Mouse (Mus musculus): ENCODE data around the gene Gm49353. TPM values are rescaled to one million over a fixed set of nuclear protein-coding genes. Genes with fewer than 3 reads are reported as not detected.

Gene Gm49353
- total and polyA plus RNA-seq, 2 experiments from 2014 or later, result 15.0 to 20.6 TPM

DNA sequence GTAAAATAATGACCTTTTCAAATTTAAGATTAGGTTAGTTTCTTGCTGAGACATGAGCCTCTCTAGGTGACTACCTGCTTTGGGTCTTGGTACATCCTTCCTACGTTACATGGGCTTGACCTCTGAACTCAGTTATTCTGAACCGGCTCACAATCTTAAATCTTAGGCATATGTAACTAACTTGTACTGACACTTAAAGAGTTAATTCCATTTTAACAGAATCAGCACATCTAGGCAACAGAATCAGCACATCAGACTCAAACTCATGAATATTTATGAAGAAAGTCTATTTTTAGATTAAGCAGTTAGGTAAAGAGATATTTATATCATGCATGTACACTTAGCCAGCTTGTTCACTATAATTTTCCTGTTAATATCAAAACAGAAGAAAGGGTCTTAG is 18.7 kb downstream of the Gm49353 start:
- Histone ChIP-seq H3K36me3 (ENCODE audit: insufficient read depth, low read length) (peaks cover 6% of the 10 kb centered on the region; the same call in 1 of the 2 replicates), H3K9ac (replicated peaks; ENCODE audit: low read length, poor library complexity, severe bottlenecking) (no peak overlapping the region), H3K9me3 (ENCODE audit: low read length) (no peaks in the 10 kb centered on the region), H3K27ac (ENCODE audit: low read depth, low read length) (no peak overlapping the region), H3K27me3 (ENCODE audit: insufficient read depth, low read length) (no peaks in the 10 kb centered on the region), H3K4me3 (ENCODE audit: low read depth, low read length) (no peak overlapping the region), H3K4me1 (ENCODE audit: insufficient read depth, low read length) (no peaks in the 10 kb centered on the region), H3K4me2 (ENCODE audit: low read depth, low read length, poor library complexity, severe bottlenecking) (no peak overlapping the region)
- no peak for TF ChIP-seq CTCF (IDR thresholded peaks at IDR 0.05)
- WGBS, result 27% methylated on average over 2 of the region's 2 CpGs
- ATAC-seq (ENCODE audit: low FRiP score) (no peak), DNase-seq (ENCODE audit: low spot score) (no peak)

DNA sequence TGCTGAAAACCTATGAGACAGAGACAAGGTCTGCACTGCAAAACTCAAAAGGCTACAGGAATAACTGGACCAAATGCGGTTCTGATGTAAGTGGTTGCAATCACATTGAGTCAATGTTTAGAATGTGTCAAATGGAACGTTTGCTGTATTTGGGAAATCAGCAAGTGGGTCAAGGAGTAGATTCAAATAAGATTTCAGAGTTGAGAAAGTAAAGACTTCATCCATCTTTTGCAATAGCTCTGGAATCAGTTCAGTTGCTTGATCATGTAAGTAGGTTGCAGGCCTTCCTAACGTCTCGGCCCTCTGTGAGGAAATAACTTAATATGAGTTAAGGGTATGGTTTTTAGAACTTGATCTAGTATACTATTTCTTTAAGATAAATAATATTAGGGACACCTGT is 26.6 kb downstream of the Gm49353 start:
- ATAC-seq (ENCODE audit: low FRiP score) (no peak), DNase-seq (ENCODE audit: low spot score) (no peak)
- H3K9me3 ChIP-seq (ENCODE audit: low read length), result no peaks in the 10 kb centered on the region
- no peak overlapping the region for H3K4me2 ChIP-seq (ENCODE audit: low read depth, low read length, poor library complexity, severe bottlenecking)
- H3K9ac ChIP-seq (replicated peaks; ENCODE audit: low read length, poor library complexity, severe bottlenecking), result no peak overlapping the region
- H3K27me3 ChIP-seq (ENCODE audit: insufficient read depth, low read length), result no peaks in the 10 kb centered on the region
- H3K36me3 ChIP-seq (ENCODE audit: insufficient read depth, low read length), result peaks cover 32% of the 10 kb centered on the region
- no peak overlapping the region for H3K4me3 ChIP-seq (ENCODE audit: low read depth, low read length)
- H3K27ac ChIP-seq (ENCODE audit: low read depth, low read length), result no peak overlapping the region
- no peaks in the 10 kb centered on the region for H3K4me1 ChIP-seq (ENCODE audit: insufficient read depth, low read length)
- 92% methylated on average over 4 of the region's 4 CpGs for WGBS
- TF ChIP-seq CTCF (IDR thresholded peaks at IDR 0.05), result no peak

DNA sequence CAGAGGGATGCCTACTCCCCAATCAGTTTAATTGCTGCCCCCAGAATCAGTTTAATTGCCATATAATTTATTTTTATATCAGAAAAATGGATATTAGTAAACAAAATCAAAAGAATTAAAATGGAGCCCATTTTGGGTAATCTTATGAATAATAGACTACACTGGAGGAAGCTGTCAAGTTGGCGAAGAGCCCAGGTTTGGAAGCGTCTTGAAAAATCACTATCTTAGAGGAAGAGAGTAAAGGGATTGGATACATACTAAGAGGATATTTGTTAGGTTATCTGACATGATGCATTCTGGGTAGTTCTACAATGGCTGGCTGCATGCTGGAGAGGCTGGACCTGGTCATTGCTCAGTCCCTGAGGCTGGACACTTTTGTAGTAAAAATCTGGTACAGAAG is 32.5 kb downstream of the Gm49353 start:
- Histone ChIP-seq H3K4me3 (ENCODE audit: low read depth, low read length) (no peak overlapping the region), H3K4me2 (ENCODE audit: low read depth, low read length, poor library complexity, severe bottlenecking) (no peak overlapping the region), H3K9ac (replicated peaks; ENCODE audit: low read length, poor library complexity, severe bottlenecking) (no peak overlapping the region), H3K4me1 (ENCODE audit: insufficient read depth, low read length) (no peaks in the 10 kb centered on the region), H3K27ac (ENCODE audit: low read depth, low read length) (no peak overlapping the region), H3K36me3 (ENCODE audit: insufficient read depth, low read length) (peaks cover 7% of the 10 kb centered on the region; the same call in 1 of the 2 replicates), H3K9me3 (ENCODE audit: low read length) (no peaks in the 10 kb centered on the region), H3K27me3 (ENCODE audit: insufficient read depth, low read length) (no peaks in the 10 kb centered on the region)
- 72% methylated on average over 2 of the region's 2 CpGs for WGBS
- ATAC-seq (ENCODE audit: low FRiP score) (no peak), DNase-seq (ENCODE audit: low spot score) (no peak)
- no peak for TF ChIP-seq CTCF (IDR thresholded peaks at IDR 0.05)

Other genes with a start within 250 kb of the Gm49353 start
- not detected in 2 replicates for gene 2310057J18Rik, start 212.7 kb upstream of the Gm49353 start, total RNA-seq (2014; rRNA removed)
- not detected in 2 replicates for gene 2310057J18Rik, start 212.7 kb upstream of the Gm49353 start, polyA plus RNA-seq (2015; fragmentation: Nextera tagmentation; extraction: Ambion mirVana)
- 156 and 164 TPM in 2 replicates for gene Soga3, start 55.1 kb upstream of the Gm49353 start, total RNA-seq (2014; rRNA removed)
- gene Soga3, start 55.1 kb upstream of the Gm49353 start, polyA plus RNA-seq (2015; fragmentation: Nextera tagmentation; extraction: Ambion mirVana), result 131 and 160 TPM in 2 replicates
- 74.9 and 87.2 TPM in 2 replicates for gene 9330159F19Rik, start 12.7 kb downstream of the Gm49353 start, total RNA-seq (2014; rRNA removed)
- gene 9330159F19Rik, start 12.7 kb downstream of the Gm49353 start, polyA plus RNA-seq (2015; fragmentation: Nextera tagmentation; extraction: Ambion mirVana), result 17.9 and 21.3 TPM in 2 replicates
- 11.4 and 15.3 TPM in 2 replicates for gene Echdc1, start 114.2 kb downstream of the Gm49353 start, total RNA-seq (2014; rRNA removed)
- 26.2 and 28.6 TPM in 2 replicates for gene Echdc1, start 114.2 kb downstream of the Gm49353 start, polyA plus RNA-seq (2015; fragmentation: Nextera tagmentation; extraction: Ambion mirVana)
- 45.2 and 57.0 TPM in 2 replicates for gene Rnf146, start 163.5 kb downstream of the Gm49353 start, total RNA-seq (2014; rRNA removed)
- gene Rnf146, start 163.5 kb downstream of the Gm49353 start, polyA plus RNA-seq (2015; fragmentation: Nextera tagmentation; extraction: Ambion mirVana), result 58.1 and 62.6 TPM in 2 replicates

Measured in midbrain, postnatal 0 days (tissue).